12 mouse cellular contexts compared by ENCODE assay signal in the genomic region with DNA sequence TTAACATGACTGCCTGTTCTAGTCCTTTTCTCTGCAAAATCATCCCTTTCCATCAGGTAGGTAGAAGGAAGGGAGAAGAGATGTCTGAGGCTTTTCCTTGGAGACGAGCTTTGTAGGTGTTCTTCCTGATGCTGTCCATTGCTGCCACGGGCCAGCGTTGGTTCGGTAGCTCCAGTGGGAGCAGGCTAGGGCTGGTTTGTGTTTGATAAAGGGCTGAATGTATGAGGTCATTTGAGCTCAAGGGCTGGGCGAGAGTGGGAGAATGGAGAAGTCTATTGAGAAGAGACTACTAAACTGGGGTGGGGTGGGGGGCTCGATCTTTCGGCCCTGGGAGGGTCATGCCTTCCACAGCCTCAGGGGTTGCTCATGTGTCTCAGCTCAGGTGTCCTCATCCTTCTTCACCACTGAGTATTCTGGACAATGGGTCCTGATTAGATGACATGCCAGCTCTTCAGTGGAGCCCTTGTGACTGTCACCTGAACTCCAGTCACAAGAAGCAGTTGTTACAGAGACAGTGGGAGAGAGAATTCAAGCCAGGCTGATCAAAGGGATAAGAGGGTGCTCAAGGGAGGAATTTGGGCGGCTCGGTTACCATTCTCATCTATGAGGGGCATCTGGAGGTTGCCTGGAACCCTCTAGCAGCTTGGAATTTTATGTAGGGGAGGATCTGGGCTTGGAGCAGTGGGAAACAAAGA. TPM values are rescaled to one million over a fixed set of nuclear protein-coding genes. Genes with fewer than 3 reads are reported as not detected.
DNase-seq lines count a peak whose midpoint lies in the region; ATAC-seq and TF ChIP-seq lines count a peak whose summit lies in the region.
"Had no signal": no experiment of that assay in that cellular context is flagged by ENCODE, and none has a peak within 500 bp of the region (broad histone marks: within the 10 kb centered on the region; RNA-seq: fewer than 3 reads in every experiment).

No protein-coding gene starts in this region.

- ATAC-seq in limb, embryonic 15.5 days (ENCODE audit: insufficient number of reproducible peaks, low FRiP score, low TSS enrichment, low read depth) = no peak
- no peak for ATAC-seq in monocyte, adult 5-6 weeks (replicated peaks; ENCODE audit: insufficient number of reproducible peaks, low FRiP score, low TSS enrichment, poor library complexity, severe bottlenecking)
- ATAC-seq in forebrain, embryonic 16.5 days = no peak
- ATAC-seq: forebrain, embryonic 14.5 days had no signal

- intact Hi-C loops in heart, postnatal 36 days (cut with DNase I) = no loop called here

- H3K36me3 ChIP-seq in limb, embryonic 15.5 days = no peaks in the 10 kb centered on the region
- H3K36me3 ChIP-seq in forebrain, embryonic 16.5 days (ENCODE audit: control insufficient read depth, insufficient read depth) = no peaks in the 10 kb centered on the region

- H3K9me3 ChIP-seq in limb, embryonic 15.5 days = no peaks in the 10 kb centered on the region
- no peaks in the 10 kb centered on the region for H3K9me3 ChIP-seq in forebrain, embryonic 16.5 days (ENCODE audit: control insufficient read depth, low read length)

- H3K27me3 ChIP-seq in limb, embryonic 15.5 days = 0 out of 2 replicates have a peak, but pooled peaks cover 10% of the 10 kb centered on the region
- peaks cover 10% of the 10 kb centered on the region for H3K27me3 ChIP-seq in forebrain, embryonic 16.5 days (replicated peaks; ENCODE audit: control insufficient read depth, insufficient read depth, low read length)
- H3K27me3 ChIP-seq: Patski had no signal

- H3K4me3 ChIP-seq in layer of hippocampus, adult 2 months = peak overlapping the region; percentile 57
- 0 out of 2 replicates have a peak overlapping the region, but pooled peaks have one; percentile 44 for H3K4me3 ChIP-seq in limb, embryonic 15.5 days
- no peak overlapping the region for H3K4me3 ChIP-seq in forebrain, embryonic 16.5 days (replicated peaks; ENCODE audit: low read length)

- peak; percentile 92 for DNase-seq in heart, adult 11 months
- no peak for DNase-seq in heart, postnatal 36 days
- DNase-seq in layer of hippocampus, adult 2 months (ENCODE audit: low spot score in 2 of 2) = no peak
- DNase-seq in layer of hippocampus, adult 9-11 months = no peak
- DNase-seq in ZHBTc4 (ENCODE audit: low read depth, low spot score) = peak; percentile 82
- DNase-seq: lung, postnatal 10 days had no signal

- H3K4me1 ChIP-seq in limb, embryonic 15.5 days = peaks cover 29% of the 10 kb centered on the region
- H3K4me1 ChIP-seq in forebrain, embryonic 16.5 days (replicated peaks; ENCODE audit: control insufficient read depth, insufficient read depth, low read length) = peaks cover 12% of the 10 kb centered on the region

- no peak for TF ChIP-seq CTCF in layer of hippocampus, adult 2 months (conservative IDR thresholded peaks at IDR 0.05)

- WGBS in limb, embryonic 15.5 days = 78% methylated on average over 9 of the region's 9 CpGs
- WGBS in forebrain, embryonic 16.5 days = 84% methylated on average over 9 of the region's 9 CpGs

- peak overlapping the region; percentile 88 for H3K27ac ChIP-seq in layer of hippocampus, adult 2 months
- H3K27ac ChIP-seq in limb, embryonic 15.5 days = no peak overlapping the region
- no peak overlapping the region for H3K27ac ChIP-seq in forebrain, embryonic 16.5 days (ENCODE audit: low read length)

- H3K9ac ChIP-seq in limb, embryonic 15.5 days = no peak overlapping the region
- no peak overlapping the region for H3K9ac ChIP-seq in forebrain, embryonic 16.5 days (replicated peaks; ENCODE audit: low read depth, low read length)

- peak overlapping the region; percentile 75; the same call in 1 of the 2 replicates for H3K4me2 ChIP-seq in limb, embryonic 15.5 days
- no peak overlapping the region for H3K4me2 ChIP-seq in forebrain, embryonic 16.5 days (ENCODE audit: low read length)

RNA-seq across cellular contexts. Expression of a gene that starts 1.1 kb away (rescaled TPM):
- total RNA-seq in heart, postnatal 36 days (2021) = 100 to 1,000 TPM; 897 to 921 TPM
- 10 to 100 TPM; 89.9 to 92.1 TPM for total RNA-seq in layer of hippocampus, adult 2 months (2021)
- 38.7 and 40.1 TPM in 2 replicates for polyA plus RNA-seq in limb, embryonic 15.5 days (2015; fragmentation: Nextera tagmentation; extraction: Ambion mirVana)
- total RNA-seq in monocyte, adult 5-6 weeks (2017) = 24.0 to 71.5 TPM (median 39.2 TPM) in 3 replicates
- 11.2 and 14.3 TPM in 2 replicates for polyA plus RNA-seq in forebrain, embryonic 16.5 days (2015; fragmentation: Nextera tagmentation; extraction: Ambion mirVana)

RNA-seq across cellular contexts. Expression of a gene that starts 1.1 kb away (rescaled TPM):
- total RNA-seq in heart, postnatal 36 days (2021) = 10 to 100 TPM; 31.2 to 32.1 TPM
- 10 to 100 TPM; 20.2 to 20.6 TPM for total RNA-seq in layer of hippocampus, adult 2 months (2021)
- polyA plus RNA-seq in limb, embryonic 15.5 days (2015; fragmentation: Nextera tagmentation; extraction: Ambion mirVana) = 52.1 and 55.0 TPM in 2 replicates
- 111 to 176 TPM (median 141 TPM) in 3 replicates for total RNA-seq in monocyte, adult 5-6 weeks (2017)
- polyA plus RNA-seq in forebrain, embryonic 16.5 days (2015; fragmentation: Nextera tagmentation; extraction: Ambion mirVana) = 8.0 and 9.7 TPM in 2 replicates

RNA-seq across cellular contexts. Expression of a gene that starts 3.8 kb away (rescaled TPM):
- total RNA-seq in heart, postnatal 36 days (2021) = 100 to 1,000 TPM in 1 of 2 experiments, 10 to 100 TPM in 1; 92.7 to 106 TPM
- total RNA-seq in layer of hippocampus, adult 2 months (2021) = 100 to 1,000 TPM; 152 to 153 TPM
- 146 and 147 TPM in 2 replicates for polyA plus RNA-seq in limb, embryonic 15.5 days (2015; fragmentation: Nextera tagmentation; extraction: Ambion mirVana)
- total RNA-seq in monocyte, adult 5-6 weeks (2017) = 65.3 to 100 TPM (median 80.3 TPM) in 3 replicates
- 202 and 220 TPM in 2 replicates for polyA plus RNA-seq in forebrain, embryonic 16.5 days (2015; fragmentation: Nextera tagmentation; extraction: Ambion mirVana)

RNA-seq across cellular contexts. Expression of a gene that starts 13.6 kb away (rescaled TPM):
- total RNA-seq in heart, postnatal 36 days (2021) = under 1 TPM; 0.46 to 0.53 TPM
- under 1 TPM; 0.49 to 0.95 TPM for total RNA-seq in layer of hippocampus, adult 2 months (2021)
- polyA plus RNA-seq in limb, embryonic 15.5 days (2015; fragmentation: Nextera tagmentation; extraction: Ambion mirVana) = 171 TPM in 2 replicates
- 3.0 TPM in 1 of 3 replicates, not detected in the others for total RNA-seq in monocyte, adult 5-6 weeks (2017)
- polyA plus RNA-seq in forebrain, embryonic 16.5 days (2015; fragmentation: Nextera tagmentation; extraction: Ambion mirVana) = 0.31 TPM in 1 of 2 replicates, not detected in the other
- polyA plus RNA-seq: forebrain, embryonic 14.5 days; neural tube, embryonic 11.5 days had no signal

RNA-seq across cellular contexts. Expression of a gene that starts 22.3 kb away (rescaled TPM):
- 10 to 100 TPM; 61.0 to 71.3 TPM for total RNA-seq in heart, postnatal 36 days (2021)
- total RNA-seq in layer of hippocampus, adult 2 months (2021) = 10 to 100 TPM; 53.4 to 54.5 TPM
- 89.9 and 95.4 TPM in 2 replicates for polyA plus RNA-seq in limb, embryonic 15.5 days (2015; fragmentation: Nextera tagmentation; extraction: Ambion mirVana)
- 52.4 to 94.4 TPM (median 62.0 TPM) in 3 replicates for total RNA-seq in monocyte, adult 5-6 weeks (2017)
- polyA plus RNA-seq in forebrain, embryonic 16.5 days (2015; fragmentation: Nextera tagmentation; extraction: Ambion mirVana) = 76.8 and 83.3 TPM in 2 replicates

Comparison
In these comparisons a context has a peak if more than half of its experiments do, and no peak if none do; other contexts are left out.
1. DNase-seq: peak in heart, adult 11 months (single experiment) and ZHBTc4 (single experiment); none in heart, postnatal 36 days (0 of 2), layer of hippocampus, adult 2 months (0 of 2) and layer of hippocampus, adult 9-11 months (single experiment).
2. RNA of a gene that starts 1.1 kb away (total RNA-seq): 897 to 921 TPM in heart, postnatal 36 days; 89.9 to 92.1 TPM in layer of hippocampus, adult 2 months and 24.0 to 71.5 TPM in monocyte, adult 5-6 weeks; every median in the first group is over 4 times any median in the second.